Mouse (Mus musculus): ENCODE measurements around the gene Gm43064.

GRCm38 (mm10) chr3:103790346-103791145 lies 18.8 kb upstream of the Gm43064 start:
- TF ChIP-seq CTCF (IDR thresholded peaks at IDR 0.05; ENCODE audit: borderline replicate concordance, insufficient read depth, low read depth, low read length): no peak
- TF ChIP-seq POLR2A (IDR thresholded peaks at IDR 0.05; ENCODE audit: borderline replicate concordance, insufficient read depth, low read length): no peak
